Mouse (Mus musculus) adrenal gland, adult 2 months (tissue): ENCODE data around the gene Zscan29. TPM values are rescaled to one million over a fixed set of nuclear protein-coding genes. Genes with fewer than 3 reads are reported as not detected.
A peak's percentile ranks its signal among the peaks of the same experiment; 100 is the strongest.

Experiments
- DNase-seq: peaks from one replicate; pipeline ENCODE4 v3.0.0; 2021
- long read RNA-seq: library from polyadenylated mRNA; stranded (forward); transcript quantifications from one replicate; pipeline ENCODE4 v2.0.0, GENCODE M21; 2021
- polyA plus RNA-seq: library from polyadenylated mRNA; depleted of rRNA; stranded (reverse); fragments of >200 nt; gene quantifications from 2 replicates; pipeline ENCODE4 v1.2.3, GENCODE M21; 2012; rRNA removed
- total RNA-seq, 2 experiments: library from RNA; stranded (reverse); gene quantifications; 2 replicates each; pipeline ENCODE4 v1.2.3; 2021

Gene Zscan29
- total RNA-seq (10 to 100 TPM; 13.5 to 19.6 TPM), polyA plus RNA-seq (2.6 and 3.1 TPM in 2 replicates)
- long read RNA-seq, partial matches to known transcripts: 6 of 11 reads
- long read RNA-seq, other reads (novel, unspliced or antisense): 2 of 11 reads

DNA sequence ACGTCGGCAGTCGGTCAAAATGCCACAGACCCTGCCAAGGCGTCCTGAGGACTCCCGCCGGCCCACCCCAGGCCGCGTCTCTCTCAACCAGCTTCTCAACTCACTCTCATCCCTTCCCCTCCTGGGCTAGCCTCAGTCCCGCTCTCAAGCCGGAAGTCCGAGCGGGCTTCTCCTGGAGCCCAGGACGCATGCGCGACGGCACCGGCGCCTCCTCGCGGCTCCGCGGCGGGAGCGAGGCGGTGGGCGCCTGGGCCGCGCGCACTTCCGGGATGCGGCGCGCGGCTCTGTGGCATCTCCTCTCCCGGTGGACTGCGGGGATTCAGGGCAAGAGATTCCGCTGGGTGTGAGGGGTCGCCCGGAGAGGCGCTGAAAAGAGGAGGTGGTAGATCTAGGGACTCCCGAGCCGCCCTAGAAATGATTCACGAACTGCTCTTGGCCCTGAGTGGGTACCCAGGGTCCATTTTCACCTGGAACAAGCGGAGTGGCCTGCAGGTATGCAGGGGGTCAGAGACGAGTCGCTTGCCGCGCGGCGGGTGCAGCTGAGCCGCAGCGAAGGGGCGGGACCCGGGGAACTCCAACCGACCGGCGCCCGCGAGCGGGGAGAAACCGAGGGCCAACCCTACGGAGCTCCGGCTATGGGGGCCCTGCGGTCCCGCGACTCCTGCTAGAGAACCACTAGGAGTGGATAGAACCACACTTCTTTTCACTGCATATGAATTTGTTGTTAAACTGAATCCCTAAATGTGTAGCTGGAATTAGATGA lies at the start of gene Zscan29:
Gene Zscan29 (minus strand): TSS at position 146 of the 763 bp plus-strand sequence.
- peak; percentile 95 for DNase-seq

DNA sequence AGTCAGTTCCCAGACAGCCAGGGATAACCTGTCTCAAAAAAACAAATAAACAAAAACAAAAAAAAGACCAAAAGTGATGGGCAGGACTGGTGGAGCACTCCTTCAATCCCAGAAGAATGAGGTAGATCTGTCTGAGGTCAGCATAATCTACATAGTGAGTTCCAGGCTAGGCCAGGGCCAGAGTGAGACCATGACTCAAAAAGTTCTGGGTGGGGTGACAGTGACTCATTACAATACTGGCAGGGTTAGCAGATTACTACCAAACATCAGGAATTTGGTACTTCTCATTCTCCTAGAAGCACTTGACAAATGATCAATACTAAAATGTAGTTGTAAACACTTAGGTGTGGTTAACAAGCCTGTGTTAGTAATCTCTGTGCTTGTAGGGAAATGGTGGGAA lies 49.1 kb upstream of the Zscan29 start:
- peak; percentile 67 for DNase-seq

DNA sequence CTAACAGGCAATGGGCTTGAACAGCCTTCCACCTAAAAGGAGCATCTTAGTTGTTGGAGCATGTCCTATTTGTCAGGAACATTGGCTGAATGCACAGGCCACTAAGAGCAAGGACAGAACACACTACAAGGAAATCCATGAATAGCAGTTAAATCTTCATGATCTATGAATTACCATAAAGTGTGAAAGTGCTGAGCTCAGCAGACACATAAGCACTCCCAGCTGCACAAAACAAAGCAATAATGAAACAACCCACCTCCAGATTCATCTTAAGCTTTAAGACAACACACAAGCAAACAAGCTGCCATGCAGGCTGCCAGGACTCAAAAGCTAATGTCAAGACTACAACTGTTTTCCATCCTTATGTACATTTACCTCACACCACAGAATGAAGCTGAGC lies 48.3 kb upstream of the Zscan29 start:
- DNase-seq: no peak

DNA sequence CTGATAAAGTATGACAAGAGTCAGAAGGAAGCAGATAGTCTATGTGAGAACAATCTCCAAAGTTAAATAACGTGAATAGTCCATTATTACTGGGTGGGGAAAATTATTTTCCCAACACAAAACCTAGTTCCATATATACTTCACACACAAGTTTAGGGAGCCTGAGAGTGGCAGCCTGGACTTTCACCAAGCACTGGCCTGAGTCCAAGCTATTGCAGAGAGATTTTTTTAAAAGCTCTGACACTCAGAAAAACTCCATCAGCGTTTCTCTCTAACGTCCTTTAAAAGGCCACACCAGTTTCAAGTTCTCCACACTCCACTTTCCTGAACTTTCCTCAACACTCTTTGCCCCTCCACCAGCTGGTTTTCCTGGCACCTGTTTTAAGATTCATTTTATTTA lies 43.6 kb upstream of the Zscan29 start:
- peak; percentile 11 for DNase-seq

DNA sequence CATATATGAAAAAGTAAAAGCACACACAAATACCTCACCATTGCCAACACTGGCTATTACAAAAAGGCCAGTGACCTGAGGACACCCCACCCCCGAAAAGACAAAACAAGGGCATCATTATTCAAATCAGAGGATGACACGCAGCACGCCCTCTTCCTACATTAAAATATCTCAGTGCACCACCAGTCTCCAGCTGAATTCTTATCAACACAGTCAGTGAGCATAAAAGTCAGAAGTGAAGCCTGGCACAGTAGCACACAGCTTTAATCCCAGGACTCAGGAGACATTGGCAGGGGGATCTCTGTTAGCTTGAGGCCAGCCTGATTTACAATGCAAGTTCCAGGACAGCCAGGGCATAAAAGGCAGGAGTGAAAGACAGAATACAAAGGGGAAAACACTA lies 35.6 kb upstream of the Zscan29 start:
- DNase-seq: no peak

DNA sequence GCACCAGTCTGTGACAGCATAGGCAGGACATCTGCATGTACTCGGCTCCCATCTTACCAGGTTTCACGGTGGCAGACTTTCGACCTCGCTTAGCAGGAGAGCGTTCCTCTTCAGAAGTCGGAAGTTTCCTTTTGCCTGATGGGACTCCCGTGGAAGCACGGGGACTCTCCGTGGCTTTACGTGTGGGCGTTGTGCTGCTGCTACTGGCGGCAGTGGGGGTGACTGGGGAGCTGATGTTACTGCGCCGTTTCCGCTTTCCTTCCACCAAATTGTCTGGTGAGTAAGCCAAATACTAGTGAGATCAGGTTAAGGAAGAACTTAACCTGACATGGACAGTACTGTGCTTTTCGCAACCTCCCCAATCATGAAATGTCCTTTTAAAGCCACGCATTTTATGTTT lies 33.4 kb upstream of the Zscan29 start:
- no peak for DNase-seq

DNA sequence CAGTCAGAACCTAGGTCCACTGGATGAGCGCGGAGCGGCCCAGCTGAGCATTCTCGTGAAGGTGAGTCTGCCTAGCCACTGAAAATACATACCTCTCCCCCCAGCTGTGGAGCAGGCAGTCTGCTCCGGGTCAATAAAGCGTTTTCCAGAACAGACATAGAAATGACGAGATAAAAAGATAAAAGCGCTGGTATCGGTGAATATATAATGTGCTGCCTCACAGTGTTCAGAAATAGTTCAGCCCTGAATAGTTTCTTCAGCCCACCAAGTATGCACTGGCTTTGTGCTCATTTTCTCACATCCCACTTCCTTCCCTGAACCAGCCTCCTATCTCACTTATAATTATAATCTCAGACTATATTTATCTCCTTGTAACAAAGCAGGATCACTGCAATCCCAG lies 24.5 kb upstream of the Zscan29 start:
- no peak for DNase-seq

DNA sequence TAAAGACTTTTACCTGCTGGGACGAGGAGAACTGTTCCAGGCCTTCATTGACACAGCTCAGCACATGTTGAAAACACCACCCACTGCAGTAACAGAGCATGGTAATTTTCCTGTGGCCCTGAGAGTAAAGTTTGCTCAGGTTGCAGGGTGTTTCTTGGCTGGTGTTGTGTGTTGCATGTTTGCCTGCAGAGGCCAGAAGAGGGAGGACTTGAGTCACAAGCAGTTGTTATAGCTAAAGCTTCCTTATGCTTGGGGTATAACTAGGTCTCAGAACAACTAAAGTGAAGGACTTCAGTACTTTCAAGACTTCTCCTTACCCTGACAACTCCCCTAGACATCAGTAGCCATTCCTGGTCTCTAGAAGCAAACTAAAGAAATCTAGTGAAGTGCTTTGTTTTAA lies 17.6 kb upstream of the Zscan29 start:
- no peak for DNase-seq

DNA sequence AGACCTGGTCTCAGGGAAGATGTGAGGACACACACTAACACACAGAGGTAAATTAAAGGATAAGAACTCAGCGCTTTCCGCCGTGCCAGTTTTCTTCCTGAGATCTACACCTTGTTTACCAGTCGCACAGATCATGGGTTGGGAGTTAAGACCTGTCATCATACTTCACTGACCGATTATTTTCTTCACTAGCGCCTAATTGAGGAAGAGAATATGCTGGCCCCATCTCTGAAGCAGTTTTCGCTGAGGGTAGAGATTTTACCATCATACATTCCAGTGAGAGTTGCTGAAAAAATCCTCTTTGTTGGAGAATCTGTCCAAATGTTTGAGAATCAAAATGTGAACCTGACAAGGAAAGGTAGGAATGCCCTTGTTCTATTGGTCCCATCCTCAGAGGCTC lies 13.2 kb upstream of the Zscan29 start:
- DNase-seq: no peak

DNA sequence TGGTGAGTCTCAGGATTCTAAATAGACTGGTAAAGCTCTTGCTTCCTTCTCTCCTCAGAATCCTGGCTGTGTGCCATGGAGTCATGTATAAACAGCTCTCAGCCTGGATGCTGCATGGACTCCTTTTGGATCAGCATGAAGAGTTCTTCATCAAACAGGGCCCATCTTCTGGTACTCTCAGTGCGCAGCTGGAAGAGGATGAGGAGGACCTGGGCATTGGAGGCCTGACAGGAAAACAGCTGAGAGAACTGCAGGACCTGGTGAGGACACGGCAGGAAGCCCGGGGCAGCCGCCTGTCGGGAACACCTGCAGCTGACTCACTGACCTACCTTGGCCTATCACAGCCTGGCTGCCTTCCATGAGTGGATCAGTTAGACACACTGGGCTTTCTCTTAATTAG lies 12.5 kb upstream of the Zscan29 start:
- DNase-seq: no peak

DNA sequence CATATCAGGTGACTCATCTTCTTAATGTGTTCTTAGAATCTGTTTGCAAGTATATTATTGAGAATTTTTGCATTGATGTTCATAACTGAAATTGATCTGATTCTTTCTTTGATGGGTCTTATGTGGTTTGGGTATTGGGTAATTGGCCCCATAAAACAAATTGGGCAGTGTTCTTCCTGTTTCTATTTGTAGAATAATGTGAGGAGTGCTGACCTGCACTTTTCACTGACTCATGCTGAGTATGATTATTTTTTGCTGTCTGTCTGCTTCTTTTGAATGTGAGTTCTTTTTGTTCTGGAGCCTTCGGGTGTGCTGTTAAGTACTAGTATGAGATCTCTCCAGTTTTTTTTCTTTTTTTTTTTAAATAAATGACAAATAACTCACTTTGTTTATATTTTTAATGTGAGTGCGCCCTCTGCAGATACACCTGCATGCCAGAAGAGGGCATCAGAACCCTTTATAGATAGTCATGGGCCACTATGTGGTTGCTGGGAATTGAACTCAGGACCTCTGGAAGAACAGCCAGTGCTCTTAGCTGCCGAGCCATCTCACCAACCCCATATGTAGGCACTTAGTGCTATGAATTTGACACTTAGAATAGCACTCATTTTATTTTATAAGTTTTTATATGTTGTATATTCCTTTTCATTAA lies 8.0 kb upstream of the Zscan29 start:
- no peak for DNase-seq

DNA sequence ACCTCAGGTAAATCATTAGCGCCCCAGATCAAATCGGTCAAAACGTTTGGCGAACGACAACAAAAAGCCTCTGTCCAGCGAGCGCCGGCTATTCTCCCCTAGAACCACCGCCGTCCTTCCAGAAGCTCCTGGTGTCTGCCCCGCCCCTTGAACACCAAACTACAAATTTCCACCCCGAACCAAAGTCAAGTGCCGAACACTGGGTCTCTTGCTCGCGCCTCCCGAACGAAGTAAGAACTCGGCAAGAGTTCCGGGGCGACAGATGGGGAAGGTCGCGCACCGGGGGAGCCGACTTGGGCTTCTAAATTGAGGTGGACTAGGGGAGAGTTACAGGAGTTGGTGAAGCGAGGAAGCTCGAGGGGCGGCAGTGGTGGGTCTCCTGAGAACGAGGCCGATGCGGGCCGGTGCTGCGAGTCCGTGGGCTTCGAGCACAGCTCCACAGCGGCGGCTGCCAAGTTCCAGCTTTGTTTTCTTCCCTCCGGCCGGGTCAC lies 399 bp downstream of the Zscan29 start, which contains the start of gene Tubgcp4:
Gene Tubgcp4 (plus strand): TSS at position 174 of the 491 bp plus-strand sequence.
- DNase-seq: peak; percentile 80

DNA sequence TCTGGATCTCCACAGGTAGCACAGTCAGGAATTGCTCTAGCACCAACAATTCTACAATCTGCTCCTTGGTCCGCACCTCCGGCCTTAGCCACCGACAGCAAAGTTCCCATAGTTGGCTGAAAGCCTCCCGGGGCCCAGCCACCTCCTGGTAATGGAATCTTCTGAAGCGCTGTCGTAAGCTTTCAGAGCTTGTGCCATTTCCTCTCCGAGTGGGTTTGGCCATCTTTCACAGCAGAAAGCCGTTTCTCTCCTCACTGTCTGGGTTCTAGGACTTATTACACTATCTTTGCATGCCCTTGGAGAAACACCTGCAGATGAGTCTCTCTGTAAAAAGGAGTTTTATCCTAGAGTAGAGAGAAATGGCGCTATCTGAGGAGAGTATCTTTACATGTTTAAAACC lies 1.0 kb downstream of the Zscan29 start:
- DNase-seq: peak; percentile 62

DNA sequence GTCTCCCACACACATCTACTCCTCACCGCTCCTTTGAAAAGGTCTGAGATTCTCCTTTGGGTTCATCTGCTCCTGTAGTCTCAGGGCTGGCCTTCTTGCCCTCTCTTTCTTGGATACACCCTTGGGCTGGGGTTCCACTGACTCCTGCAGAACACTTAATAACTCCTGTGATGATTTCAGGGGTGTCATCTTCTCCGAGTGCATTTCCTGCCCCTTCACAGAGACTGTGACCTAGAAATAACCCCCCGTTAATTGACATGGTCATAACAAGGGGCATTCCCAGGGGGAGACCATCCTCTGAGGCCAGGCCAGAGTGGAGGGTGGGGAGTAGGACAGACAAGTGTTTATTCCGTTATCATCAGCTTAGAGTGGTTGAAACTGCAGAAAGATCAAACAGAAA lies 1.8 kb downstream of the Zscan29 start:
- no peak for DNase-seq

DNA sequence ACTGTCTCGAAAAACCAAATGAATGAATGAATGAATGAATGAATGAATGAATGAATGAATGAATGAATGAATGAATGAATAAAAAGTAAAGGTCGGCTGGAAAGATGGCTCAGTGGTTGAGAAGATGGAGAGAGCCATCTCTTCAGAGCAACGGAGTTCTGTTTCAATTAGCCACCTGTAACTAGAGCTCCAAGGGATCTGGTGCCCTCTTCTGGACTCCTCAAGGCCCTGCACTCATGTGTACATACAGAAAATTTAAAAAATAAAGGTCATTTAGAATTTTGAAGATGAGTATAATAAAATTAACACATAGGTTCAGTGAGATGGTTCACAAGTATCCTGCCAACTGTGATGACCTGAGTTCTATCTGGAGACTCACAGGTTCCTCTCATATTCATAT lies 17.8 kb downstream of the Zscan29 start:
- DNase-seq: no peak

DNA sequence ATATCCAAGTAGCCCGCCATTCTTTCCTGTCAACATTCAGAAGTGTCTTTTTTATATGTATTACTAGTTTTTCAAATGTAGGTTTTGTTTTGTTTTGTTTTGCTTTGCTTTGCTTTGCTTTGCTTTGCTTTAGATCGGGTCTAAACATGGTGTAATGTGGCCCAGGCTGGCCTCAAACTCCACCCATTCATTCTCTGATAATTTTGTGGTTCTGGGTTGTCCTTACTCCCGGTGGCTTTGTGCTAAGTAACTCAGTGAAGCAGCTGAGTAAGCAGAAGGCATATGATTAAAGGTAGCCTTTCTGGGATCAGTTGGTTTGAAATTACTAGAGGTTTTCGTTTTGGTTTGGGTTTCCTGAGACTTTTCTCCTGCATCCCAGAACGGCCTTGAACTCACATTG lies 21.2 kb downstream of the Zscan29 start:
- DNase-seq: no peak

DNA sequence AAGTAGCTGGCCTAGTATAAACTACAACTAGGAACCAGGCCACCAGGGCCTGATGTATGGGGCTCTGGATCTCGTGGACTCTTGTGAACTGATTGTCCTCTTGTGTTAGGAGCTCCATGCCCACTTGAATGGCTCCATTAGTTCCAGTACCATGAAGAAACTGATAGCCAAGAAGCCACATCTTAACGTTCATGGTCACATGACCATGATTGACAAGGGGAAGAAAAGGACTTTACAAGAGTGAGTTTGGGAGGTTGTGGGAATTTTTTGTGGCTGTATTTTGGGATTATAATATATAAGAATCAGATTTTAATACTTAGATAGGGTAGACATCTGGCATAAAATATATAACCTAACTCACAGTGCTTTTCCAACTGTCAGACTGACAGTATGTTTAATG lies 28.5 kb downstream of the Zscan29 start:
- DNase-seq: no peak

DNA sequence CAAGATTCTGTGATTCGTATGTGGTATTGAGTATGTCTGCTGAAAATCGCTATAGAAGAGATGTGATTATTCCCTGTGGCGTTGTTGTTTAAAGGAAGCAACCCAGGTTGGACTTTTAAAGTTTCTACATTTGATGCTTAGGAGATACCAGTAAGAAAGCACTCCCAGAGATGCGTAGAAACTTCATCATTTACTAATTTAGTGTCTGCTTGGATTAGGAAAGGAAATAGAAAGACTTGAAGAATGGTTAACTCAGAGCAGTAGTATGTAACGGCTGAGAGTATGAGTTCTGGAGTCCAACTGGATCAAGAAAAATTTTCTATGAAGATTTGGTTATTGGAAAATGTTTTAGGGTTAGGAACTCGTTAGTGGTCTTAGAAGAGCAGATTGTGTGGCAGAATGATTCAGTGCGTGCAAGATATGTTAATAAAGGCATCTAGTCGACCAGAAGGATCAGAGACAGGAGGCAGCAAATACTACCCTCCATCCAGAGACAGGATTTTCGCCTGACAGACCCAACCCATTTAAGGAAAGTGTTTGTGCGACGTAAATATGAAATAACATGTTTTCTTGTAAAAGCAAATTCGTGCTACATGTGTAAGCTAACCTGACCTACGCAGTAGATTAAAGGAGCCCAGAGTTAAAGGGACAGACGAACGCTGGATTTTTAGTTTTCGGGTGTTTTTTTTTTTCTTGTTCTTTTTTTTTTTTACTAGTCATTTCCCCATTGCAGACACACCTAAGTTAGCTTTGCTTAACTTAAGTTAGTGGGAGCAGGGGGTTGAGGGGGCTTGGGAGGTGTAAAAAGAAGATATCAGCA lies 29.5 kb downstream of the Zscan29 start:
- DNase-seq: no peak

DNA sequence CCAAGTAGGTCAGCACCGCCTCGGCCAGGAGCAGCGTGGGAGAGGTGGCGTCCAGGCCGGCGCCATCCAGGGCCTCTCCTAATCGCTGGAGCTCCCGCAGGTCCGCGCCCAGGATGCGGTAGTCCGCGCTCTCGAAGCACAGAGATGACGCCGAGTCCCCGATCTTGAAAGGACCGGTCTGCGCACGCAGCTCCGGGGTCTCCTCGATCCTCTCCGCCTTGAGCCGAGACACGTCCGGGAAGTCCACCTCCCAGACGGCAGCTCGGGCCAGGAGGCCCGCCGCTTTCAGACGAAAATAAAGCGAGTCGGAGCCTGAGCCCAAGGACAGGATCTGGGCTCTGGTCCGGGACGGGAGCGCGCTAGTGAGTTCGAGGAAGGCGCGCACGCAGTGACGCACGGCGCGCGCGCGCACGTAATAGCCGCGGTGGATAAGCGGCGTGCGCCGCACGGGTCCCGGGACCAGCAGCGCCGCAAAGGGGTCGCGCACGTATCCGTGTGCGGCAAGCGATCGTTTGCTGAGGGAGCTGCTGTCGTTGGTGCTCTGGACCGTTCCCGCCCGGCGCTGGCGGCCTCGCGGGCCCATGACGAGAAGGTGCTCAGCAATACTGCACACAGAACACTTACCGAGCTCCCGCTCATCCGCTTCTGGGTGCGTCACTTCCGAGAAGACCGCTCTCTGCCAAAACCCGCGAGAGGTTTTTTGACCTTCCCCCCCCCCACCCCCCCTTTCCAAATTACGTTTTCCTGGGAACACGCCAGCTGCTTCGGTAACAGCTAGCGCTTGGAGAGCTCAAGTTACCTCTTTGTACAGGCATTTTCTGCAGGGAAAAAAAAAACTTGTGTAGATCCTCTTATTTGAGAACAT lies 30.7 kb downstream of the Zscan29 start, which contains the start of the genes Adal and Lcmt2:
Gene Adal (plus strand): TSS at position 411 of the 865 bp plus-strand sequence.
Gene Lcmt2 (minus strand): TSS at position 636 of the 865 bp plus-strand sequence.
- peak; percentile 96 for DNase-seq

DNA sequence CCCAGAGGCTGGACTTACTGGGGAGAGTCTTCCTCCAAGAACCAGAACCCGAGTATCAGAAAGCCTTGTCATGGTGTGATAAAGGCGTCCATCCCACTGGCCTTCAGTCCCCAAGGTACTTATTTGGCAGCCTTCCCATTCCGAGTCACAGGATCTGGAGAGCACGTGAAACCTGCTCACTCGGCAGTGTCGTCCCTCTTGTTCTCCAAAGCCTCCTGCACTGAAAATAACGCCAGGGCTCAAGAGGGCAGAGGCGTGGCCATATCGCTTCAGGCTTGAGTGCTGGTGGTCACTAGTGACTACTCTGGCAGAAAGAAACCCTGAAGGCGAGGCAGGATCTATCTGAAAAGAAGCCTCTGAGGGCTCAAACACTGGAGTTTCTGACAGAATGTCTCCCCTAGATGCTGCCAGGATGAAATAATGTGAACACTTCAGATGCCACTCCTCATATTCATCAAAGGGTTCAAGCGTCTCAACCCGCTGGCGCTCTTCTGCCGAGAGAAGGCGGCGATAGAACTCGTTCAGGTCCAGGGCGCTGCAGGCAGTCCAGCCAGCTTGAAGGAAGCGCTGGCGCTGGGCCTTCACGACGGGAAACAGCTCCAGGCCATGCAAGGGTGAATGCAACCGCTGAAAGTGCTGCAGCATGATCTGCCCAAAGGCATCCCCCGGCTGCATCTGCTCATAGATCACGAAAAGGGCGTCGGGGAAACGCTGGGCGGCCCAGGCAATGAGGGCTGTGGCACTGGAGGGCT lies 31.5 kb downstream of the Zscan29 start:
- peak; percentile 63 for DNase-seq
